Mouse (Mus musculus) testis, adult 2 months (tissue): ENCODE data around the gene Dynlt1a.
"Not testable (repeated sequence)": the region's sequence is repeated elsewhere in the genome, so short reads cannot be mapped to it uniquely, and the experiment has no call there.

Source experiments
- CTCF ChIP-seq: fragments of 200-500 bp; IDR thresholded peaks from 2 replicates; pipeline ENCODE4 v1.5.1; 2012; ENCODE audit warnings: low read depth, mild to moderate bottlenecking, inconsistent platforms, low read length, moderate library complexity; ENCODE audit not compliant: control insufficient read depth, insufficient read depth, insufficient replicate concordance
- POLR2A ChIP-seq: fragments of 200-500 bp; IDR thresholded peaks from 2 replicates; pipeline ENCODE4 v1.6.1; 2012; ENCODE audit warnings: low read depth, mild to moderate bottlenecking, inconsistent platforms, low read length, moderate library complexity; ENCODE audit not compliant: control insufficient read depth

- not testable (repeated sequence) for TF ChIP-seq POLR2A, CTCF
Observed at GRCm38 (mm10) chr17:6271970-6272369, 45.3 kb downstream of the Dynlt1a start.
